Mouse (Mus musculus) activated CD4-positive, CD25-positive, alpha-beta regulatory T cell, adult 4 months (primary cell): ENCODE data around the gene Bzw1. TPM values are rescaled to one million over a fixed set of nuclear protein-coding genes. Genes with fewer than 3 reads are reported as not detected.

Source experiments
- polyA plus RNA-seq, 2 experiments: library from polyadenylated mRNA; unstranded; fragments of 100-300 nt; shearing (Covaris generic); gene quantifications; one replicate each; pipeline ENCODE4 v1.2.1; 2017

Gene Bzw1
- polyA plus RNA-seq, 2 experiments from 2014 or later = 406 to 458 TPM

Other genes starting within 250 kb of the Bzw1 start
- gene Aox4, start 182.5 kb upstream of the Bzw1 start, polyA plus RNA-seq = not detected
- gene Aox2, start 114.6 kb upstream of the Bzw1 start, polyA plus RNA-seq = under 1 TPM; 0.05 to 0.13 TPM
- gene Clk1, start 31.2 kb downstream of the Bzw1 start, polyA plus RNA-seq = 100 to 1,000 TPM; 355 to 452 TPM
- 10 to 100 TPM; 40.1 to 58.3 TPM for gene Nif3l1, start 52.3 kb downstream of the Bzw1 start, polyA plus RNA-seq
- gene Ppil3, start 52.6 kb downstream of the Bzw1 start, polyA plus RNA-seq = 10 to 100 TPM; 61.9 to 77.3 TPM
- 10 to 100 TPM; 14.5 to 24.7 TPM for gene Orc2, start 112.2 kb downstream of the Bzw1 start, polyA plus RNA-seq
- 10 to 100 TPM in 1 of 2 experiments, 1 to 10 TPM in 1; 9.3 to 10.2 TPM for gene Fam126b, start 193.4 kb downstream of the Bzw1 start, polyA plus RNA-seq
- 10 to 100 TPM; 77.5 to 93.6 TPM for gene Ndufb3, start 193.5 kb downstream of the Bzw1 start, polyA plus RNA-seq